In the genomic region with DNA sequence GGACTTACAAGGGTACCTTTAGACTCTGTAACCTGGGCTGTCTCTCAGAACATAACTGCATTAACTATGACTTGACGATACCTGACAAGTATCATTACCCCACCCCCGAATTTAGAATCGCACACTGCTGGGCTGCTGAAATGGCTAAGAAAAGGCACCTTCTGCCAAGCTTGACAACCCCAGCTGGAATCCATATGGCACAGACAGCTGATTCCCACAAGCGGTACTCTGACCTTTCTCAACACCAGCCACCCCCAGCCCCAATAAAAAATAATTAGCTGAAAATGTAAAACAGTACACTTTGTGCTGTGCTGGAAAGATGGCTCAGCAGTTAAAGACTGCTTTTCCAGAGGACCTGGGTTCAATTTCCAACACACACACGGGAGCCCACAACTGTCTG, we compare ENCODE assay signal across 25 mouse cellular contexts. TPM values are rescaled to one million over a fixed set of nuclear protein-coding genes. Genes with fewer than 3 reads are reported as not detected.
DNase-seq lines count a peak whose midpoint lies in the region; ATAC-seq lines count a peak whose summit lies in the region.
"Had no signal": no experiment of that assay in that cellular context is flagged by ENCODE, and none has a peak within 500 bp of the region (broad histone marks: within the 10 kb centered on the region; RNA-seq: fewer than 3 reads in every experiment).

No protein-coding gene starts in this region.

- H3K4me1 ChIP-seq in midbrain, embryonic 15.5 days, result no peaks in the 10 kb centered on the region
- H3K4me1 ChIP-seq: forebrain, embryonic 13.5 days had no signal

- peak; percentile 30 for DNase-seq in heart, adult 11 months
- DNase-seq in heart, postnatal 10 days, result no peak
- DNase-seq in embryo, embryonic 11 days, result peak; percentile 53
- DNase-seq in hindlimb bud, embryonic 11.5 days (ENCODE audit: extremely low spot score, low read depth, low spot score), result peak; percentile 62
- DNase-seq in retina, embryonic 14.5 days (ENCODE audit: low spot score), result peak; percentile 14
- DNase-seq in frontal cortex, postnatal 25 days (ENCODE audit: low spot score in 2 of 2), result no peak
- DNase-seq: adrenal gland, postnatal 36 days; cerebellum, adult 8-10 months; gastrocnemius, postnatal 25 days; kidney, adult 2 months; kidney, postnatal 14 days; left cerebral cortex, postnatal 4 days; midbrain, embryonic 14.5 days; right cerebral cortex, adult 18-20 months; thymus, postnatal 25 days had no signal

- no peak overlapping the region for H3K4me2 ChIP-seq in midbrain, embryonic 15.5 days
- H3K4me2 ChIP-seq: forebrain, embryonic 13.5 days; heart, embryonic 15.5 days; liver, embryonic 15.5 days had no signal

- no peak overlapping the region for H3K27ac ChIP-seq in midbrain, embryonic 15.5 days
- H3K27ac ChIP-seq: forebrain, embryonic 13.5 days; heart, embryonic 15.5 days; left cerebral cortex, adult 2 months; liver, embryonic 15.5 days had no signal

- intact Hi-C loops in heart, postnatal 10 days (cut with DNase I), result no loop called here

- H3K9ac ChIP-seq in midbrain, embryonic 15.5 days, result no peak overlapping the region
- H3K9ac ChIP-seq: forebrain, embryonic 13.5 days; heart, embryonic 15.5 days; liver, embryonic 15.5 days had no signal

- no peak for ATAC-seq in activated CD4-positive, CD25-positive, alpha-beta regulatory T cell, adult 4 months
- ATAC-seq in midbrain, embryonic 15.5 days (replicated peaks), result no peak
- ATAC-seq: forebrain, embryonic 13.5 days had no signal

- 70% methylated on average over 5 of the region's 5 CpGs for WGBS in midbrain, embryonic 15.5 days

- no peaks in the 10 kb centered on the region for H3K27me3 ChIP-seq in midbrain, embryonic 15.5 days (replicated peaks)
- H3K27me3 ChIP-seq: forebrain, embryonic 13.5 days; heart, embryonic 15.5 days; liver, embryonic 15.5 days had no signal

- no peaks in the 10 kb centered on the region for H3K9me3 ChIP-seq in midbrain, embryonic 15.5 days
- H3K9me3 ChIP-seq: G1E; heart, embryonic 15.5 days; liver, embryonic 15.5 days had no signal

- no peak overlapping the region for H3K4me3 ChIP-seq in midbrain, embryonic 15.5 days
- H3K4me3 ChIP-seq: forebrain, embryonic 13.5 days; heart, embryonic 15.5 days; left cerebral cortex, adult 2 months; liver, embryonic 15.5 days; myocyte had no signal

- H3K36me3 ChIP-seq in midbrain, embryonic 15.5 days (replicated peaks), result no peaks in the 10 kb centered on the region

RNA-seq across cellular contexts. Expression of a gene that starts 49.8 kb away (rescaled TPM):
- total RNA-seq in heart, postnatal 10 days (2021), result under 1 TPM in 1 of 2 experiments, not detected in 1; 0.12 TPM
- not detected for polyA plus RNA-seq in activated CD4-positive, CD25-positive, alpha-beta regulatory T cell, adult 4 months (2017; shearing (Covaris generic))
- not detected in 2 replicates for polyA plus RNA-seq in midbrain, embryonic 15.5 days (2015; fragmentation: Nextera tagmentation; extraction: Ambion mirVana)
- total RNA-seq: adrenal gland, postnatal 36 days; left cerebral cortex, adult 2 months; left cerebral cortex, postnatal 4 days had no signal
- polyA plus RNA-seq: forebrain, embryonic 13.5 days; G1E; heart, embryonic 15.5 days; kidney, adult 2 months; lung, embryonic 16.5 days; midbrain, embryonic 14.5 days; small intestine, adult 2 months had no signal

RNA-seq across cellular contexts. Expression of a gene that starts 51.0 kb away (rescaled TPM):
- 10 to 100 TPM; 25.8 to 31.8 TPM for total RNA-seq in heart, postnatal 10 days (2021)
- polyA plus RNA-seq in activated CD4-positive, CD25-positive, alpha-beta regulatory T cell, adult 4 months (2017; shearing (Covaris generic)), result 10 to 100 TPM; 58.1 to 69.1 TPM
- 14.0 and 14.1 TPM in 2 replicates for polyA plus RNA-seq in midbrain, embryonic 15.5 days (2015; fragmentation: Nextera tagmentation; extraction: Ambion mirVana)

Comparison
In these comparisons a context has a peak if more than half of its experiments do, and no peak if none do; other contexts are left out.
1. DNase-seq: peak in heart, adult 11 months (single experiment), embryo, embryonic 11 days (single experiment), hindlimb bud, embryonic 11.5 days (single experiment) and retina, embryonic 14.5 days (single experiment); none in heart, postnatal 10 days (0 of 2) and frontal cortex, postnatal 25 days (0 of 2).